13 mouse cellular contexts compared by ENCODE assay signal in the genomic region with DNA sequence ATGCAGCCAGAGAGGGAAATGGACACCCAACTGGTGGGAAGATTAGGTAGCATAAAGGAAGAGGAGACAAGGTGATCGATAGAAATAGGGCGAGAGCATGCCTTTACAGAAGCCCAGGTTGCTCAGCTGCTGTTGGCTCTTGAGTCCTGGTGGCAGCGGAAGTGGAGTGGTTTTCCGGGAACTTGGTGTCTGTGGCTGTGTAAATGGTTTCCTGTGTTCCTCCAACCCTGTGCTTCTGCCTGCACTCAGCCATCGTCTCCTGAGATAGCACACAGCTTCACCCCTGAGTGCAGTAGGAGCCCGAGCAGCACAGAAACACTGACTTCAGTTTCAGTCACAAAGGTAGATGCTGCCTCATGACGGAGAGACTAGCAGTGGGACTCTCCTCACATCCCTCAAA.
DNase-seq lines count a peak whose midpoint lies in the region; ATAC-seq and TF ChIP-seq lines count a peak whose summit lies in the region.
"Had no signal": no experiment of that assay in that cellular context is flagged by ENCODE, and none has a peak within 500 bp of the region (broad histone marks: within the 10 kb centered on the region; RNA-seq: fewer than 3 reads in every experiment).

No protein-coding gene starts in this region.

- H3K9me3 ChIP-seq in hindbrain, postnatal 0 days (ENCODE audit: low read length), result no peaks in the 10 kb centered on the region
- no peaks in the 10 kb centered on the region for H3K9me3 ChIP-seq in hindbrain, embryonic 14.5 days (ENCODE audit: control insufficient read depth, low read length)

- H3K79me2 ChIP-seq in liver, adult 2 months (ENCODE audit: control insufficient read depth, insufficient read depth, low read length), result no peaks in the 10 kb centered on the region

- no peak overlapping the region for H3K4me3 ChIP-seq in liver, adult 2 months (ENCODE audit: insufficient read depth, low read depth, low read length)
- H3K4me3 ChIP-seq in hindbrain, postnatal 0 days (ENCODE audit: low read length), result no peak overlapping the region
- H3K4me3 ChIP-seq in hindbrain, embryonic 14.5 days (replicated peaks; ENCODE audit: low read length), result no peak overlapping the region

- H3K36me3 ChIP-seq in liver, adult 2 months (ENCODE audit: control insufficient read depth, insufficient read depth, low read length), result peaks cover 51% of the 10 kb centered on the region
- H3K36me3 ChIP-seq in hindbrain, postnatal 0 days (ENCODE audit: insufficient read depth, low read length), result peaks cover 5% of the 10 kb centered on the region
- H3K36me3 ChIP-seq in hindbrain, embryonic 14.5 days (replicated peaks; ENCODE audit: control insufficient read depth, insufficient read depth), result no peaks in the 10 kb centered on the region

- peak; percentile 16 for DNase-seq in liver, adult 2 months (ENCODE audit: extremely low read depth, low read depth, low spot score)
- no peak for DNase-seq in liver
- DNase-seq in thymus, postnatal 14 days, result peak; percentile 78
- no peak for DNase-seq in hindbrain, postnatal 0 days (ENCODE audit: low spot score)
- DNase-seq in hindbrain, embryonic 14.5 days (ENCODE audit: low spot score), result no peak
- no peak for DNase-seq in ovary, postnatal 36 days (ENCODE audit: low spot score)
- DNase-seq: cerebellum, adult 11-12 months; heart, postnatal 14 days; lung, postnatal 4 days; right cerebral cortex, postnatal 4 days had no signal

- TF ChIP-seq CTCF in liver, adult 2 months (IDR thresholded peaks at IDR 0.05; ENCODE audit: low read depth, low read length), result no peak
- TF ChIP-seq CTCF in hindbrain, postnatal 0 days (IDR thresholded peaks at IDR 0.05; ENCODE audit: low read depth), result no peak

- H3K9ac ChIP-seq in liver, adult 2 months (ENCODE audit: low read depth, low read length), result no peak overlapping the region
- no peak overlapping the region for H3K9ac ChIP-seq in hindbrain, postnatal 0 days (replicated peaks; ENCODE audit: low read length)
- no peak overlapping the region for H3K9ac ChIP-seq in hindbrain, embryonic 14.5 days

- 82% methylated on average over 7 of the region's 7 CpGs for WGBS in liver, adult 2 months
- WGBS in hindbrain, postnatal 0 days, result 88% methylated on average over 7 of the region's 7 CpGs
- 90% methylated on average over 7 of the region's 7 CpGs for WGBS in hindbrain, embryonic 14.5 days

- no peaks in the 10 kb centered on the region for H3K27me3 ChIP-seq in liver, adult 2 months (ENCODE audit: control insufficient read depth, insufficient read depth, low read length)
- no peaks in the 10 kb centered on the region for H3K27me3 ChIP-seq in hindbrain, postnatal 0 days (ENCODE audit: insufficient read depth, low read length)
- no peaks in the 10 kb centered on the region for H3K27me3 ChIP-seq in hindbrain, embryonic 14.5 days (ENCODE audit: control insufficient read depth, insufficient read depth, low read length)

- peak; percentile 86 for ATAC-seq in common myeloid progenitor, adult 5-6 weeks (replicated peaks; ENCODE audit: low read depth, poor library complexity, severe bottlenecking)
- ATAC-seq in megakaryocyte progenitor cell, adult 5-6 weeks (replicated peaks; ENCODE audit: poor library complexity), result peak; percentile 77
- no peak for ATAC-seq in hindbrain, postnatal 0 days
- ATAC-seq in hindbrain, embryonic 14.5 days (ENCODE audit: low FRiP score), result no peak
- ATAC-seq: intestine, embryonic 16.5 days had no signal

- no peaks in the 10 kb centered on the region for H3K4me1 ChIP-seq in liver, adult 2 months (ENCODE audit: control insufficient read depth, insufficient read depth, low read length)
- H3K4me1 ChIP-seq in hindbrain, postnatal 0 days (ENCODE audit: insufficient read depth, low read length), result no peaks in the 10 kb centered on the region
- H3K4me1 ChIP-seq in hindbrain, embryonic 14.5 days (replicated peaks; ENCODE audit: control insufficient read depth, insufficient read depth, low read length), result no peaks in the 10 kb centered on the region

- H3K27ac ChIP-seq in liver, adult 2 months (replicated peaks; ENCODE audit: insufficient read depth, low read depth, low read length), result no peak overlapping the region
- H3K27ac ChIP-seq in hindbrain, postnatal 0 days, result no peak overlapping the region
- no peak overlapping the region for H3K27ac ChIP-seq in hindbrain, embryonic 14.5 days

- no peak for TF ChIP-seq POLR2A in liver, adult 2 months (IDR thresholded peaks at IDR 0.05; ENCODE audit: extremely low read depth, insufficient read depth, low read length)

- no peak overlapping the region for H3K4me2 ChIP-seq in hindbrain, postnatal 0 days (ENCODE audit: low read depth, low read length)
- H3K4me2 ChIP-seq in hindbrain, embryonic 14.5 days (replicated peaks), result no peak overlapping the region

Comparison
In these comparisons a context has a peak if more than half of its experiments do, and no peak if none do; other contexts are left out.
1. DNase-seq: peak in liver, adult 2 months (single experiment) and thymus, postnatal 14 days (single experiment); none in liver (single experiment), hindbrain, postnatal 0 days (single experiment), hindbrain, embryonic 14.5 days (single experiment) and ovary, postnatal 36 days (single experiment).
2. ATAC-seq: peak in common myeloid progenitor, adult 5-6 weeks (single experiment) and megakaryocyte progenitor cell, adult 5-6 weeks (single experiment); none in hindbrain, postnatal 0 days (single experiment) and hindbrain, embryonic 14.5 days (single experiment).